Mouse (Mus musculus): Measurements from ENCODE around the gene Lrmda.
A peak's percentile ranks its signal among the peaks of the same experiment; 100 is the strongest.

The Lrmda gene

GRCm38 (mm10) chr14:22255458-22255857 lies 235.9 kb downstream of the Lrmda start:
- DNase-seq (ENCODE audit: low read depth): no peak

DNA sequence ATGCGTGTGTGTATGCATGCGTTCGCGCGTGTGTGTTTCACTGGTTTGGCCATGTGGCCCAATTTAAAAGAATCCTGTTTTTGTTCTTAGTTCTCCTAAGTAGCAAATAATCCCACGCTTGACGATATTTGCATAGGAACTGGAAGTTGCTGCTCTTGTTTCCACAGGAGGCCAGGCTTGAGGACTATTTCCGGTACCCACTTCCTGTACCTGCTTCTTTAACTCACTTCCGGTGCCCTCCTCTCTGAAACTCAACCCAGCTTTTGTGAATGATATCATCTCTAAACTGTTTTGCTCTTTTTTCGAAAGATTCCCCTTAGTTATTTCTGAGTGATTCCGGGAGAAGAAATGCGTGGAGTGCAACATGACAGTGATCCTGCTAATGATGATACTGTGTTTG lies 236.8 kb downstream of the Lrmda start:
- DNase-seq (ENCODE audit: low read depth): peak; percentile 30

DNA sequence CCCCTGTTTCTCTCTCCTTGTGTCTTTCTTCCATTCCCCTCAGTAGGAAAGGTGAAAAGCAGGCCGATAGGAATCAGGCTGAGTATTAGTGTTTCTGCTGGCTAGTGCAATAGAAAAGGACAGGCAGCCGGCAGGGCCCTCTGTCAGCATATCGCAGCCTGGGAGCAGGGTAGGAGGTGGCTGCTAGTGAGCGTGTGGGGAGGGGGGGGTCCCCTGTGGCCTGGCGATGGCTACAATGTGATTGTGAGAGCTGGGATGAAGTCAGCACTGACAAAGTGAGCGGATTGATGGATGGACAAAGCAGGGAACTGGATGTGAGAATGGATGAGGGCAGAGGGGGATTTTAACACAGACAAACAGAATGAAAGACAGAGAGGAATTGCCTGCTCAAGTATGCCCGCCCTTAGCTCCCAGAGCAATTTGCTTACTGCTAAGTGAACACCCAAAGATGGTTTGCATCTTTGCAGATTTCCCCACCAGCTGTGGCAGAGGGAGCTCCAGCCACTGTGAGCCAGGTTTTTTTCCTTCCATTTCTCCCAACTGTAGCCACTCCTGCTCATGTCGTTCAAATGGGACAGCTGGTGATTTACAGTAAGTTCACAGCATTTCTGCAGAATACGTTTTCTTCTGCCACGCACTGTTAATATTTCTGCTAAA lies 240.0 kb downstream of the Lrmda start:
- DNase-seq (ENCODE audit: low read depth): no peak

GRCm38 (mm10) chr14:22260033-22260419 lies 240.5 kb downstream of the Lrmda start:
- DNase-seq (ENCODE audit: low read depth): no peak

- DNase-seq (ENCODE audit: low read depth): no peak
Measured at GRCm38 (mm10) chr14:22265229-22265905, 245.9 kb downstream of the Lrmda start.

DNA sequence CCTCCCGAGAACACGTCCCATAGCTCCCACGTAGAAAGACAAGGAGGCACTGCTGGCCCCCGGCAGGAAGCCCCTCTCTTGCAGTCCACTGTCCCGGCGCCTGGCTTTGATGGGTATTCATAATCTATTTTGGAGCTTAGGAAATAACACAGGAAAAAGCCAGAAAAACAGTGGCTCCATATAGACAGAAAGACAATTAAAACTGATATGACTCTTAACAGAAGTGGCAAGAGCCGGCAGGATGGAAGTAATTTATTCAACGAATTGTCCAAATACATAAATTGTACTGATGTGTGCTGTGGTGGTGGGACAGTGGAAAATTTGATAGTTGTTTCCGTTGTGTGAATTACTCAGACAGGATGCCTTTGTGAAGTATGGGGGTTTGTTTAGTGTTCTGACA lies 250.3 kb downstream of the Lrmda start:
- no peak for DNase-seq (ENCODE audit: low read depth)

DNA sequence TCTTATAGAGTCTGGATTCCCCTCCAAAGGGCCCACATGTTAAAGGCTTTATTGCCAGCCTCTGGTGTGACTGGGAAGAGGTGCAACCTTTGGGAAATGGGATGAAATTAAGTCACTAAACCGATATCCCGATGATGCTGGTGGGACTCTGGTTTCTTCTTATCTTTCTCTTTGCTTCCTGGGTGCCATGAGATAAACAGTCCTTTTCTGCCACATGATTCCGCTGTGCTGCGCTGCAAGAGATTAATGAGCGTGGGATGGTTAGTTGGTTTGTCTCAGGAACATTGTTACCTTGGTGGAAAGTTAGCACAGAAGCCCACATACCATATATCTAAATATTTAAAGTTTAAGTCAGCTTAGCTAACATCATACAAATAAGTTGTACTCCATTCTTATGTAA lies 258.5 kb downstream of the Lrmda start:
- DNase-seq (ENCODE audit: low read depth): no peak

GRCm38 (mm10) chr14:22279591-22279990 lies 260.1 kb downstream of the Lrmda start:
- DNase-seq (ENCODE audit: low read depth): no peak

DNA sequence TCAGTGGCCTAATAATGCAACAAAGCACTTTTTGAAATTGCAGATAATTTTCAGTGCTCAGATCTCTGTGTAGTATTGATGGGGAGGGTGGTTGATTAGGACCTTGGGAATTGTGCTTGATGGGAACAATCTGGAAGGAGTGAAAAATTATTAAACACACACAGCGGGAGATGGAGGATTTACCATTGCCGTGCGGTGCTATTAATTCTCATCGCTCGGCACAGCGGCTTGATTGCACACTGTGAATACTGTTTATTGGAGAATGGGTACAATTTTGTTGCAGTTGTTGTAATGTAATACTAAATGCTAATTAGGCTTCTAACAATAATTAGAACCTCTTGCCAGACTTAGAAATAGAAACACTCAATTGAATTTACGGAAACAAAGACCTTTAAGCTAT lies 262.1 kb downstream of the Lrmda start:
- no peak for DNase-seq (ENCODE audit: low read depth)

DNA sequence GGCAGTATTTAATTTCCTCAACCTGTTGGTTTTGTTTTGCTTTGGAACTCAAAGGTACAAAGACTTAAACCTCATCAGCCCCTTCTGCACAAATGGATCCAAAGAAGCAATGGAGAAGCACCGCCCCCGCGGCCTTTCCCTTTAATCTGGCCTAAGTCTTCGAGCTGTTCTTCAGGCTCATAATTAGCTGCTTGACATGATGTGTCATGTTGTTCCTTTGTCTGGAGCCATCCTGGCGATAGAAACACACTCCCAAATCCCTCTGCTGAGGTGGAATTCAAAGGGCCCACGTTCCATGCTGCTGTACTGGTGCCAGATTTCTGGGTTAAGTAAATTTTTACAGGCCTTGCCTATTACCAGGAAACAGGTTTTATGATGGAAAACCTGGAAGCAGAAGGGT lies 263.3 kb downstream of the Lrmda start:
- DNase-seq (ENCODE audit: low read depth): no peak

- DNase-seq (ENCODE audit: low read depth): no peak
Measured at GRCm38 (mm10) chr14:22283722-22284121, 264.2 kb downstream of the Lrmda start.

DNA sequence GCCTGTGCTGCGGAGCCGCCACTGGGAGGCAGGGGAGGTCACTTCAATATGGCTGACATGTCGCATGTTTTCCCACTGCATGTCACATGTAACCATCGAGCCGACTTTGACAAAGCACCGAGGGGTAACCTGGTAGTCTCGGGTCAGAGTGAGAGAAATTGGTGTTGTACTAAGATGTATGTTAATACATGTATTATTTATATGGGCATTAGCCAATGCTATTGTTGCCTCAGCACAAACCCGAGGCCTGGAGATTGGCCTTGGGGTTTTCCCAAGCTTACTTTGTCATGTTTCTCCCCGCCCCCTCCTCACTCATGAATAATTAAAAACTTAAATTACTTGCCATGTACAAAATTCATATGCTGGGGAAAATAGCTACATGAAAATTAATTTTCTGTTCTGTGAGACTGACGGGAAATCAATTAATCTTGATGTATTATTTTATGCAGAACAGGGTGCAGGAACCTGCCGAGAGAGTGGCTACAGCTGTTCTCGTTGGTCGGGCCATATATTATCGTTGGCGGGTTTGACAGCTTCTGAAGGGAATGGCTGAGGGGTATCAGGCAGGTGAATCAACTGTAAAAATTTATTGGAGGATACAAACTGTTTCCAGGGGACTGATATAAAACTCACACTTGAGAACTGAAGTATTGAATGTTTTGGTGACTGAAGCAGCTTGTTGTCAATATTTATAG lies 265.5 kb downstream of the Lrmda start:
- no peak for DNase-seq (ENCODE audit: low read depth)

DNA sequence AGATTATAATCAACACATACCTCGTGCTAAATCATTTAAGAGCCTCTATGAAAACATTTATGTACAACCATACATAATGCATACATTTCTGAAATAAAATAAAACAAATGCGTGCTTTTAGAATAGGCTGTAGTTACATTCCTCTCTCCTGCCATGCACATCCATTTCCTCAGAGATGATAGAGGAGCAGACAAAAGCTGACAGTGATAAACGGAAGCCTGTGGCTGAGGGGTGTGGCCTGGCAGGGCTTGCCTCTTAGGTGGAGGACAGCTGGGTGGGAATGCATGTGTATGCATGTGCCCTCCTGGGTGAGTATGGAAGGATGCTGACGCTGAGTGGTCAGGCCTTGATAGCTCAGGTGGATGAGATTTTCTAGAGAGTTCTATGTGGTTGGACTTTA lies 266.3 kb downstream of the Lrmda start:
- no peak for DNase-seq (ENCODE audit: low read depth)

DNA sequence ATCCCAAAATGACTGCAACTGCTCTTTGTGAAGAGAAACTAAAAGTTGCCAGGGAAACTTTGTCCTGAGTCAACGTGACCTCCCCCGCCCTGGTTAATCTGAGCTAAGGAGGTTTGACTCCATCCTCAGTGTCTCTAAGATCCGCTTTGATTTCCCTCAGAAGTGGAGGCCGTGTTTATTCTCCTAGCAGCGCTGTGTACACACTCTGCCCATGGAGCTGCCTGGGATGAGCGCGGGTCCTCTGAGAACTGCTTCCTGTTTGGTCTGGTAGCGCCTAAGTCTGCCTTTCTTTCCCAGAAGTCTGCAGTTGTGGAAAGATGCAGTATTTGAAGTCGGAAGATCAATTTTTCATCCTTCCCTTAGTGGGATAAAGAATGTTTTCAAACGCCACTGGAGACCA lies 268.7 kb downstream of the Lrmda start:
- DNase-seq (ENCODE audit: low read depth): no peak

GRCm38 (mm10) chr14:22289380-22289922 lies 269.9 kb downstream of the Lrmda start:
- no peak for DNase-seq (ENCODE audit: low read depth)

DNA sequence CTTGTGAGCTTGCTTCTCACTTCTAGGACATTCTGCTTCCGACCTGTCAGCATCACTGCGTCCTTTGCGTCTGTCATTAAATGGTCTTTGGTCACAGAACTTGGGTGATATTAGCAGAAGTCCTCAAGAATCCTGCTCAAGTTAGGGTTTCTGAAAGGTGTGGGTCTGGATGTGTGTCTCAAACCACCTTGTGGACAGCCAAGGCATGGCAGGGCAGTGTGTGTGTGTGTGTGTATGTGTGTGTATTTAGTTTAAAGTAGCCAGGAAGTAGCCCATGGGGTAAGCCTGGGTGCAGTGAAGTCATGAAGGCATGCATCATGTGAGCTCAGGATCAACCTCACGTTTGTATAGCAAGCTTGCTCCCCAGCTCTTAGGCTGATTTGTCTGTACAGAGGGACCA lies 274.9 kb downstream of the Lrmda start:
- DNase-seq (ENCODE audit: low read depth): no peak

- DNase-seq (ENCODE audit: low read depth): no peak
Measured at GRCm38 (mm10) chr14:22296655-22297239, 277.2 kb downstream of the Lrmda start.

DNA sequence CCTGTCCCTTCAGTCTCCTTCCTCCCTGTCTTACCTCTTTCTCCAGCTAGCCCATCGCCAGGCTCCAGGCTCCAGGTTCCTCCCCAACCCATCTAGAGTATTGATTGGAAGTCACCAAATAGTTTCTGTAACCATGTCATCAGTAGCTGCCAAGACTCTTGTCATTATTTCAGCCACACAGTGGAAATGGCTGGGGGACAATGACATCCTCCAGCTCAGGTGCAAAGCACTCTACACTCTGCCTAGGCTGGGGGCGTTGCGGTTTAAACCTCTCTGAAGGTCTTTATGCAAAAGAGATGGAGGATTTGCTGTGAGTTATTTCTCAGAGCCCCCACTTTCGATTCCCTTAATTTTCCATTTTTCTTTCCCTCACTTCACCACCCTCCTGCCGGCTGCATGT lies 287.2 kb downstream of the Lrmda start:
- DNase-seq (ENCODE audit: low read depth): no peak

DNA sequence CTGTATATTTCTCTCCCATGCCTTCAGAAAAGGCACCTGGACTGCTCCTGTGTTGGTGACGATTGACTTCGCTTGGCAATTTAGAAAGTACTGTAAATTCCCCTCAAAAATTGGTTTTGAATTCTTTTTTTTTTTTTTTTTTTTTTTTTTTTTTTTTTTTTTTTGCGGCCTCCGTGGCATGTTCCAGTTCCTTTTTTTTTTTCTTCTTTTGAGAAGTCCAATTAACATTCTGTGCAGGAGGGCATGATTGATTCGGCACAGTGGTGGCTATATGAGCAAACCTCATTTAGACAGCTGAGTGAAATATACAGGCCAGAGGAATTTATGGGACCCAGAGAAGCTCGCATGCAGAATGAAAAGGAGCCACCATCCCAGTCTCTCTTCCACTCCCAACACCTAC lies 288.5 kb downstream of the Lrmda start:
- no peak for DNase-seq (ENCODE audit: low read depth)

GRCm38 (mm10) chr14:22323058-22323457 lies 303.5 kb downstream of the Lrmda start:
- no peak for DNase-seq (ENCODE audit: low read depth)

DNA sequence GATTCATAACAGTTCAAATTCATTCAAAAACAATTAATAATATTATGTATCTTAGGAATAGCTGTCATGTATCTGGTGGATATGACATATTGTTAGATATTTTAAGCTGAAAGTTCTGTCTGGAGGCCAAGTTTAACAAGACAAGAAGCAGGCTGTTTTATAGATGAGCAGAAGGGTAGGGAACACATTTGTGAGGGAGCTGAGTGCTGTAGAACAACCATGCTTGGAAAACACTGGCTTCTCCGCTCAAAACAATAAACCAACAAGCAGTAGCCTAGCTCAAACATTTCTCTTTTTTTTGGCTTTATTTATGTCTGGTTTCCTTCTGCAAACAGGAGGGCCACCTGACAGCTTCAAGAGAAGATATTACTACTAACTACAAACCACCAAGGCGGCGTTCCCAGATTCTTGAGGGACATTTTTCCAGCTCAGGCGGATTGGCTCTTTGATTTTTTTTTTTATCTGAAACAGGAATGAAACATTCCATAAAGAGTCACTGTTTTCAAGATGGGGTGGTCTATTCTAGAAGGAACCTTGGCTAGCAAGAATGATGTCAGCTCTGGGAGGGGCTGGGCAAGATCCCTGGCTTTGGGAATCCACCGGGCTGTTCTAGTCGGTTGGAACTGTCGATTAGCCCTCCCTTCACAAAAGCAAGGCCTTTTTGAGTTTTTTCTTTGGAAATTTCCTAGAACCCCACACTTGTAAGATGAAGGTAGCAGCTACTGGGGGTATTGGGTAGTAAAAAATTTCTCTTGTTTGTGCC lies 304.2 kb downstream of the Lrmda start:
- DNase-seq (ENCODE audit: low read depth): no peak
